Mouse (Mus musculus): ENCODE data around the gene Abhd17c.

- TF ChIP-seq CTCF (IDR thresholded peaks at IDR 0.05 in 2 of 3, conservative IDR thresholded peaks at IDR 0.05 in 1 of 3; ENCODE audit: control insufficient read depth in 1 of 3, insufficient read depth in 1 of 3, low read depth in 2 of 3, low read length in 3 of 3, poor library complexity in 1 of 3, severe bottlenecking in 1 of 3) (no peak), USF1 (IDR thresholded peaks at IDR 0.05; ENCODE audit: low read depth, low read length) (no peak), EP300 (IDR thresholded peaks at IDR 0.05; ENCODE audit: low read depth in 1 of 2, low read length in 2 of 2) (no peak), TAL1 (IDR thresholded peaks at IDR 0.05; ENCODE audit: low read length) (no peak), E2F4 (IDR thresholded peaks at IDR 0.05; ENCODE audit: borderline replicate concordance, low read depth, low read length) (no peak), RAD21 (IDR thresholded peaks at IDR 0.05; ENCODE audit: low read depth, low read length) (no peak), TCF12 (IDR thresholded peaks at IDR 0.05; ENCODE audit: low read depth, low read length) (no peak), USF2 (IDR thresholded peaks at IDR 0.05; ENCODE audit: borderline replicate concordance in 1 of 2, insufficient read depth in 1 of 2, low read depth in 1 of 2, low read length in 2 of 2) (no peak), HCFC1 (IDR thresholded peaks at IDR 0.05; ENCODE audit: low read depth, low read length) (no peak), BHLHE40 (IDR thresholded peaks at IDR 0.05; ENCODE audit: borderline replicate concordance, low read depth, low read length) (no peak), SIN3A (IDR thresholded peaks at IDR 0.05; ENCODE audit: low read length) (no peak), CHD2 (IDR thresholded peaks at IDR 0.05; ENCODE audit: low read length) (no peak), POLR2A (IDR thresholded peaks at IDR 0.05; ENCODE audit: control insufficient read depth in 1 of 2, insufficient read depth in 1 of 2, low read depth in 1 of 2, low read length in 2 of 2, poor library complexity in 1 of 2) (no peak), ZC3H11A (IDR thresholded peaks at IDR 0.05; ENCODE audit: low read depth, low read length) (no peak)
Observed at GRCm38 (mm10) chr7:84077257-84078013, 74.3 kb downstream of the Abhd17c start.

Measured in MEL (cell line).